Mouse (Mus musculus) left cerebral cortex, adult 9 months (tissue): ENCODE measurements around the gene Filip1.

Experiments used
- DNase-seq, 2 experiments: peaks; one replicate each; pipeline ENCODE4 v3.0.0; 2022; ENCODE audit warnings: low spot score in 2 of 2

The Filip1 gene

GRCm38 (mm10) chr9:79983244-79983643, 29.4 kb downstream of the Filip1 start:
- no peak for DNase-seq

- DNase-seq, result no peak
These were observed 33.4 kb downstream of the Filip1 start for GRCm38 (mm10) chr9:79979274-79979673.

- DNase-seq, result no peak
These were observed 34.2 kb downstream of the Filip1 start for GRCm38 (mm10) chr9:79978228-79979024.

- peak in 1 of 2 experiments; percentile 19 for DNase-seq
These were observed 35.1 kb downstream of the Filip1 start for GRCm38 (mm10) chr9:79977549-79977971.

GRCm38 (mm10) chr9:79976789-79977188, 35.9 kb downstream of the Filip1 start:
- DNase-seq, result no peak

- no peak for DNase-seq
These were observed 37.5 kb downstream of the Filip1 start for GRCm38 (mm10) chr9:79975121-79975520.

GRCm38 (mm10) chr9:79973582-79973981, 39.1 kb downstream of the Filip1 start:
- DNase-seq, result no peak

- no peak for DNase-seq
These were observed 39.9 kb downstream of the Filip1 start for GRCm38 (mm10) chr9:79972705-79973104.

GRCm38 (mm10) chr9:79971619-79972018, 41.0 kb downstream of the Filip1 start:
- no peak for DNase-seq

GRCm38 (mm10) chr9:79970659-79971118, 42.0 kb downstream of the Filip1 start:
- no peak for DNase-seq

GRCm38 (mm10) chr9:79969544-79969943, 43.1 kb downstream of the Filip1 start:
- no peak for DNase-seq

- no peak for DNase-seq
These were observed 45.8 kb downstream of the Filip1 start for GRCm38 (mm10) chr9:79966711-79967487.

GRCm38 (mm10) chr9:79965600-79966392, 46.9 kb downstream of the Filip1 start:
- DNase-seq, result no peak

GRCm38 (mm10) chr9:79965003-79965402, 47.6 kb downstream of the Filip1 start:
- no peak for DNase-seq

- no peak for DNase-seq
These were observed 50.9 kb downstream of the Filip1 start for GRCm38 (mm10) chr9:79961630-79962285.

- DNase-seq, result no peak
These were observed 52.2 kb downstream of the Filip1 start for GRCm38 (mm10) chr9:79960453-79960852.

GRCm38 (mm10) chr9:79958395-79958794, 54.3 kb downstream of the Filip1 start:
- no peak for DNase-seq

- no peak for DNase-seq
These were observed 57.7 kb downstream of the Filip1 start for GRCm38 (mm10) chr9:79954944-79955343.

GRCm38 (mm10) chr9:79951984-79952383, 60.7 kb downstream of the Filip1 start:
- no peak for DNase-seq

GRCm38 (mm10) chr9:79951339-79951738, 61.3 kb downstream of the Filip1 start:
- no peak for DNase-seq

- no peak for DNase-seq
These were observed 62.0 kb downstream of the Filip1 start for GRCm38 (mm10) chr9:79950666-79951065.
